Mouse (Mus musculus) MEL (cell line): Measurements from ENCODE around the gene Irx3.

Source experiments
- CTCF ChIP-seq, 3 experiments: IDR thresholded peaks in 2 of 3; conservative IDR thresholded peaks in 1 of 3; 2 replicates each; pipeline ENCODE4 v1.5.1; 2011 to 2012; ENCODE audit warnings: low read length in 3 of 3, low read depth in 2 of 3, mild to moderate bottlenecking in 2 of 3, improper control_type of control experiment in 1 of 3, inconsistent platforms in 1 of 3, mixed read lengths in 1 of 3, moderate library complexity in 1 of 3; ENCODE audit not compliant: control insufficient read depth in 1 of 3, insufficient read depth in 1 of 3, poor library complexity in 1 of 3, severe bottlenecking in 1 of 3
- ELF1 ChIP-seq: IDR thresholded peaks from 2 replicates; pipeline ENCODE4 v1.6.1; 2014; ENCODE audit warnings: low read depth, mild to moderate bottlenecking, inconsistent platforms, low read length, improper control_type of control experiment, moderate library complexity
- EP300 ChIP-seq, 2 experiments: IDR thresholded peaks; 2 replicates each; pipeline ENCODE4 v1.6.1; 2011; ENCODE audit warnings: improper control_type of control experiment in 2 of 2, low read length in 2 of 2, low read depth in 1 of 2, mild to moderate bottlenecking in 1 of 2
- JUND ChIP-seq: IDR thresholded peaks from 2 replicates; pipeline ENCODE4 v1.6.1; 2011; ENCODE audit warnings: low read depth, mild to moderate bottlenecking, improper control_type of control experiment, low read length
- KAT2A ChIP-seq: conservative IDR thresholded peaks from 2 replicates; pipeline ENCODE4 v1.6.1; 2012; ENCODE audit warnings: low read depth, low read length, improper control_type of control experiment, inconsistent platforms
- MAFK ChIP-seq: IDR thresholded peaks from 2 replicates; pipeline ENCODE4 v1.6.1; 2011; ENCODE audit warnings: low read depth, mild to moderate bottlenecking, low read length, improper control_type of control experiment, borderline replicate concordance
- MYC ChIP-seq: IDR thresholded peaks from 2 replicates; pipeline ENCODE4 v1.6.1; 2011; ENCODE audit warnings: low read depth, mild to moderate bottlenecking, low read length, improper control_type of control experiment, moderate library complexity
- NELFE ChIP-seq: IDR thresholded peaks from 2 replicates; pipeline ENCODE4 v1.6.1; 2011; ENCODE audit warnings: low read depth, low read length, improper control_type of control experiment
- POLR2A ChIP-seq, 2 experiments: IDR thresholded peaks; 2 replicates each; pipeline ENCODE4 v1.6.1; 2011 to 2012; ENCODE audit warnings: low read length in 2 of 2, mild to moderate bottlenecking in 2 of 2, control low read depth in 1 of 2, improper control_type of control experiment in 1 of 2, low read depth in 1 of 2, moderate library complexity in 1 of 2; ENCODE audit not compliant: control insufficient read depth in 1 of 2, insufficient read depth in 1 of 2, poor library complexity in 1 of 2
- ZMIZ1 ChIP-seq: IDR thresholded peaks from 2 replicates; pipeline ENCODE4 v1.6.1; 2012; ENCODE audit warnings: low read depth, mild to moderate bottlenecking, inconsistent platforms, low read length, improper control_type of control experiment, moderate library complexity

- TF ChIP-seq ZMIZ1 = no peak
- TF ChIP-seq CTCF (IDR thresholded peaks at IDR 0.05 in 2 of 3, conservative IDR thresholded peaks at IDR 0.05 in 1 of 3; ENCODE audit: control insufficient read depth in 1 of 3, insufficient read depth in 1 of 3, low read depth in 2 of 3, low read length in 3 of 3, poor library complexity in 1 of 3, severe bottlenecking in 1 of 3) = no peak
- no peak for TF ChIP-seq EP300 (IDR thresholded peaks at IDR 0.05; ENCODE audit: low read depth in 1 of 2, low read length in 2 of 2)
- no peak for TF ChIP-seq KAT2A
- no peak for TF ChIP-seq MAFK
- no peak for TF ChIP-seq ELF1
- no peak for TF ChIP-seq JUND
- no peak for TF ChIP-seq NELFE
- no peak for TF ChIP-seq POLR2A (IDR thresholded peaks at IDR 0.05; ENCODE audit: control insufficient read depth in 1 of 2, insufficient read depth in 1 of 2, low read depth in 1 of 2, low read length in 2 of 2, poor library complexity in 1 of 2)
- no peak for TF ChIP-seq MYC
Observed at GRCm38 (mm10) chr8:91827661-91828060, 25.8 kb upstream of the Irx3 start.
